Mouse (Mus musculus) cerebellum, adult 2 months (tissue): Measurements from ENCODE around the gene Cks1b. TPM values are rescaled to one million over a fixed set of nuclear protein-coding genes. Genes with fewer than 3 reads are reported as not detected.
A peak's percentile ranks its signal among the peaks of the same experiment; 100 is the strongest.

ENCODE experiments used
- DNase-seq, 2 experiments: peaks; one replicate each; pipeline ENCODE4 v3.0.0; 2021
- H3K27ac ChIP-seq: fragments of 200-500 bp; 2 replicates; pipeline ENCODE4 v1.5.1; 2012; ENCODE audit warnings: low read length, control low read depth, inconsistent platforms; ENCODE audit not compliant: insufficient read depth
- H3K27me3 ChIP-seq: fragments of 200-500 bp; 2 replicates; pipeline ENCODE4 v1.6.1; 2012; ENCODE audit warnings: inconsistent platforms, mild to moderate bottlenecking, low read length, moderate library complexity; ENCODE audit not compliant: control insufficient read depth, insufficient read depth
- H3K4me1 ChIP-seq: fragments of 200-500 bp; 2 replicates; pipeline ENCODE4 v1.6.1; 2011; ENCODE audit warnings: low read length; ENCODE audit not compliant: control insufficient read depth, insufficient read depth
- H3K4me3 ChIP-seq: fragments of 200-500 bp; replicated peaks from 2 replicates; pipeline ENCODE3; 2011; ENCODE audit warnings: mild to moderate bottlenecking, low read depth, low read length, control low read depth; ENCODE audit not compliant: insufficient read depth
- CTCF ChIP-seq: fragments of 200-500 bp; IDR thresholded peaks from 2 replicates; pipeline ENCODE4 v1.5.1; 2011; ENCODE audit warnings: low read depth, mild to moderate bottlenecking, control low read depth, low read length, moderate library complexity, borderline replicate concordance; ENCODE audit not compliant: insufficient read depth
- POLR2A ChIP-seq: fragments of 200-500 bp; IDR thresholded peaks from 2 replicates; pipeline ENCODE4 v1.6.1; 2011; ENCODE audit warnings: low read length, control low read depth, borderline replicate concordance; ENCODE audit not compliant: insufficient read depth
- WGBS: fragments of 180-500 bp; shearing (Covaris S2); methylation state at CpG from one replicate; pipeline ENCODE4 v1.1.7; 2018; 5-methylcytosine and 5-hydroxymethylcytosine counted together
- polyA plus RNA-seq: library from polyadenylated mRNA; depleted of rRNA; stranded (reverse); fragments of >200 nt; gene quantifications from 2 replicates; pipeline ENCODE4 v1.2.3, GENCODE M21; 2012; rRNA removed

The Cks1b gene
- polyA plus RNA-seq, 1 experiment: 7.0 TPM

GRCm38 (mm10) chr3:89365486-89366414, 52.4 kb downstream of the Cks1b start:
- Histone ChIP-seq H3K4me1 (no peaks in the 10 kb centered on the region), H3K4me3 (no peak overlapping the region), H3K27me3 (no peaks in the 10 kb centered on the region), H3K27ac (no peak overlapping the region)
- peak in 1 of 2 experiments; percentile 4 for DNase-seq
- WGBS: 80% methylated on average over 20 of the region's 20 CpGs
- TF ChIP-seq CTCF: no peak
- no peak for TF ChIP-seq POLR2A

Other genes starting within 250 kb of the Cks1b start
- 109 and 121 TPM in 2 replicates for gene Scamp3, start 240.9 kb downstream of the Cks1b start, polyA plus RNA-seq
- 86.8 and 97.7 TPM in 2 replicates for gene Fam189b, start 235.2 kb downstream of the Cks1b start, polyA plus RNA-seq
- 69.2 and 69.8 TPM in 2 replicates for gene Gba, start 215.5 kb downstream of the Cks1b start, polyA plus RNA-seq
- gene Thbs3, start 203.2 kb downstream of the Cks1b start, polyA plus RNA-seq: 23.8 and 24.2 TPM in 2 replicates
- 153 and 167 TPM in 2 replicates for gene Mtx1, start 191.3 kb downstream of the Cks1b start, polyA plus RNA-seq
- 0.55 and 0.69 TPM in 2 replicates for gene Muc1, start 189.3 kb downstream of the Cks1b start, polyA plus RNA-seq
- 80.4 and 82.9 TPM in 2 replicates for gene Krtcap2, start 172.4 kb downstream of the Cks1b start, polyA plus RNA-seq
- gene Trim46, start 172.1 kb downstream of the Cks1b start, polyA plus RNA-seq: 49.8 and 58.5 TPM in 2 replicates
- gene Dpm3, start 159.0 kb downstream of the Cks1b start, polyA plus RNA-seq: 212 and 218 TPM in 2 replicates
- gene Slc50a1, start 147.8 kb downstream of the Cks1b start, polyA plus RNA-seq: 122 and 127 TPM in 2 replicates
- gene Efna1, start 137.2 kb downstream of the Cks1b start, polyA plus RNA-seq: 14.2 and 14.7 TPM in 2 replicates
- 31.9 and 37.0 TPM in 2 replicates for gene Efna3, start 95.4 kb downstream of the Cks1b start, polyA plus RNA-seq
- gene Efna4, start 80.4 kb downstream of the Cks1b start, polyA plus RNA-seq: 0.36 and 0.64 TPM in 2 replicates
- 142 and 147 TPM in 2 replicates for gene Adam15, start 68.4 kb downstream of the Cks1b start, polyA plus RNA-seq
- gene Dcst2, start 56.4 kb downstream of the Cks1b start, polyA plus RNA-seq: 0.32 and 0.36 TPM in 2 replicates
- gene Dcst1, start 53.1 kb downstream of the Cks1b start, polyA plus RNA-seq: 0.10 and 0.27 TPM in 2 replicates
- gene Zbtb7b, start 23.6 kb downstream of the Cks1b start, polyA plus RNA-seq: 41.3 and 43.3 TPM in 2 replicates
- gene Lenep, start 15.6 kb downstream of the Cks1b start, polyA plus RNA-seq: 4.0 and 6.7 TPM in 2 replicates
- 50.1 and 54.0 TPM in 2 replicates for gene Flad1, start 6.5 kb downstream of the Cks1b start, polyA plus RNA-seq
- 15.9 and 16.0 TPM in 2 replicates for gene Shc1, start 60 bp upstream of the Cks1b start, polyA plus RNA-seq
- 38.7 and 39.3 TPM in 2 replicates for gene Pygo2, start 11.8 kb upstream of the Cks1b start, polyA plus RNA-seq
- gene Pbxip1, start 18.3 kb upstream of the Cks1b start, polyA plus RNA-seq: 26.5 and 30.5 TPM in 2 replicates
- gene Pmvk, start 36.2 kb upstream of the Cks1b start, polyA plus RNA-seq: 68.7 and 71.0 TPM in 2 replicates
- 6.1 and 6.2 TPM in 2 replicates for gene Kcnn3, start 101.8 kb upstream of the Cks1b start, polyA plus RNA-seq